Comparison of ENCODE assay signal across 24 mouse cellular contexts in the genomic region with DNA sequence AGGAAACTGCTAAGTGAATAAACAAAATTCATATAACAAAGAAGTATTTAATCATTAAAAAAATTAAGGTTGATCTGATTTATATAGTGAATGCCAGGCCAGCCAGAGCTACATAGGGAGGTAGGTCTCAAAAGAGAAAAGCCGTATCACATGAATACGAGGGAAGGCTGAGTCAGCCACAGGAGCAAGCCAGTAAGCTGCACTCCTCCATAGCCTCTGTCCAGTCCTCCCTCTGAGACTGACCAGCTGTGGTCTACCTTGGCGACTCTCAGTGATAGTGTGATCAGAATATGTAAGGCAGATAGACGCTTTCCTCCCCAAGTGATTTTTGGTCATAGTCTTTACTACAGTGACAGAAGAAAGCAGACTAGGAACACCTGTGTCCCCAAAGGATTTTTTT.
DNase-seq lines count a peak whose midpoint lies in the region; ATAC-seq and TF ChIP-seq lines count a peak whose summit lies in the region.
"Had no signal": no experiment of that assay in that cellular context is flagged by ENCODE, and none has a peak within 500 bp of the region (broad histone marks: within the 10 kb centered on the region; RNA-seq: fewer than 3 reads in every experiment).

No protein-coding gene starts in this region.

- no peak for ATAC-seq in forebrain, embryonic 11.5 days (replicated peaks; ENCODE audit: low FRiP score)
- ATAC-seq in forebrain, embryonic 12.5 days (ENCODE audit: low FRiP score), result no peak
- ATAC-seq in kidney, embryonic 15.5 days (replicated peaks; ENCODE audit: low FRiP score), result 0 out of 2 replicates have a peak, but pooled peaks have one; percentile 49
- ATAC-seq in kidney, postnatal 0 days (replicated peaks; ENCODE audit: low FRiP score, low read depth), result no peak
- ATAC-seq: activated CD4-positive, CD25-positive, alpha-beta regulatory T cell, adult 4 months; CD4-positive, CD25-positive, alpha-beta regulatory T cell, adult 4 months; forebrain, embryonic 13.5 days; forebrain, embryonic 15.5 days; forebrain, postnatal 0 days; Patski had no signal

- no peak overlapping the region for H3K4me3 ChIP-seq in forebrain, embryonic 11.5 days (ENCODE audit: low read depth, low read length)
- H3K4me3 ChIP-seq in forebrain, embryonic 12.5 days (replicated peaks), result no peak overlapping the region
- no peak overlapping the region for H3K4me3 ChIP-seq in kidney, embryonic 15.5 days (replicated peaks)
- no peak overlapping the region for H3K4me3 ChIP-seq in kidney, postnatal 0 days (replicated peaks; ENCODE audit: low read depth, low read length)
- H3K4me3 ChIP-seq in kidney, adult 2 months (ENCODE audit: insufficient read depth, low read depth, low read length), result no peak overlapping the region
- H3K4me3 ChIP-seq: embryonic facial prominence, embryonic 10.5 days; embryonic facial prominence, embryonic 12.5 days; forebrain, embryonic 13.5 days; forebrain, embryonic 15.5 days had no signal

- no peaks in the 10 kb centered on the region for H3K27me3 ChIP-seq in forebrain, embryonic 11.5 days (ENCODE audit: control insufficient read depth, insufficient read depth, low read length)
- no peaks in the 10 kb centered on the region for H3K27me3 ChIP-seq in forebrain, embryonic 12.5 days
- no peaks in the 10 kb centered on the region for H3K27me3 ChIP-seq in kidney, embryonic 15.5 days
- no peaks in the 10 kb centered on the region for H3K27me3 ChIP-seq in kidney, postnatal 0 days (ENCODE audit: insufficient read depth, low read length)
- no peaks in the 10 kb centered on the region for H3K27me3 ChIP-seq in kidney, adult 2 months (replicated peaks; ENCODE audit: control insufficient read depth, insufficient read depth, low read length)
- H3K27me3 ChIP-seq: embryonic facial prominence, embryonic 12.5 days; forebrain, embryonic 13.5 days; forebrain, embryonic 15.5 days; Patski had no signal

- no peak overlapping the region for H3K4me2 ChIP-seq in forebrain, embryonic 11.5 days (ENCODE audit: low read depth, low read length, severe bottlenecking)
- H3K4me2 ChIP-seq in forebrain, embryonic 12.5 days, result no peak overlapping the region
- H3K4me2 ChIP-seq in kidney, embryonic 15.5 days, result no peak overlapping the region
- H3K4me2 ChIP-seq in kidney, postnatal 0 days (ENCODE audit: low read length), result no peak overlapping the region
- H3K4me2 ChIP-seq: embryonic facial prominence, embryonic 12.5 days; forebrain, embryonic 13.5 days; forebrain, embryonic 15.5 days had no signal

- no peaks in the 10 kb centered on the region for H3K36me3 ChIP-seq in forebrain, embryonic 11.5 days (ENCODE audit: control insufficient read depth, insufficient read depth, low read length)
- H3K36me3 ChIP-seq in forebrain, embryonic 12.5 days (replicated peaks), result no peaks in the 10 kb centered on the region
- H3K36me3 ChIP-seq in kidney, embryonic 15.5 days, result no peaks in the 10 kb centered on the region
- H3K36me3 ChIP-seq in kidney, postnatal 0 days (ENCODE audit: insufficient read depth, low read length), result no peaks in the 10 kb centered on the region
- H3K36me3 ChIP-seq in kidney, adult 2 months (ENCODE audit: control insufficient read depth, insufficient read depth, low read length), result no peaks in the 10 kb centered on the region
- H3K36me3 ChIP-seq: embryonic facial prominence, embryonic 10.5 days; embryonic facial prominence, embryonic 12.5 days; forebrain, embryonic 15.5 days; G1E had no signal

- H3K4me1 ChIP-seq in forebrain, embryonic 11.5 days (replicated peaks; ENCODE audit: control insufficient read depth, insufficient read depth, low read length), result no peaks in the 10 kb centered on the region
- no peaks in the 10 kb centered on the region for H3K4me1 ChIP-seq in forebrain, embryonic 12.5 days
- H3K4me1 ChIP-seq in kidney, embryonic 15.5 days, result peaks cover 13% of the 10 kb centered on the region; the same call in 1 of the 2 replicates
- H3K4me1 ChIP-seq in kidney, postnatal 0 days (replicated peaks; ENCODE audit: insufficient read depth, low read length), result 0 out of 2 replicates have a peak, but pooled peaks cover 4% of the 10 kb centered on the region
- H3K4me1 ChIP-seq in kidney, adult 2 months (ENCODE audit: control insufficient read depth, insufficient read depth, low read length), result no peaks in the 10 kb centered on the region
- H3K4me1 ChIP-seq: embryonic facial prominence, embryonic 10.5 days; embryonic facial prominence, embryonic 12.5 days; forebrain, embryonic 13.5 days; forebrain, embryonic 15.5 days had no signal

- TF ChIP-seq CTCF in kidney, postnatal 0 days (IDR thresholded peaks at IDR 0.05; ENCODE audit: low read depth), result no peak
- TF ChIP-seq CTCF in kidney, adult 2 months (conservative IDR thresholded peaks at IDR 0.05; ENCODE audit: insufficient read depth, insufficient read length, low read depth, low read length), result no peak

- no peak overlapping the region for H3K27ac ChIP-seq in forebrain, embryonic 11.5 days (ENCODE audit: low read depth, low read length)
- H3K27ac ChIP-seq in forebrain, embryonic 12.5 days, result no peak overlapping the region
- 0 out of 2 replicates have a peak overlapping the region, but pooled peaks have one; percentile 45 for H3K27ac ChIP-seq in kidney, embryonic 15.5 days
- no peak overlapping the region; the same call in 1 of the 2 replicates for H3K27ac ChIP-seq in kidney, postnatal 0 days
- H3K27ac ChIP-seq in kidney, adult 2 months (ENCODE audit: insufficient read depth, low read depth, low read length), result no peak overlapping the region
- H3K27ac ChIP-seq: embryonic facial prominence, embryonic 10.5 days; embryonic facial prominence, embryonic 12.5 days; forebrain, embryonic 13.5 days; forebrain, embryonic 15.5 days had no signal

- TF ChIP-seq POLR2A in kidney, adult 2 months (IDR thresholded peaks at IDR 0.05; ENCODE audit: low read depth, low read length), result no peak

- H3K9ac ChIP-seq in forebrain, embryonic 11.5 days (ENCODE audit: low read length), result no peak overlapping the region
- no peak overlapping the region for H3K9ac ChIP-seq in forebrain, embryonic 12.5 days
- no peak overlapping the region for H3K9ac ChIP-seq in kidney, embryonic 15.5 days
- no peak overlapping the region for H3K9ac ChIP-seq in kidney, postnatal 0 days (ENCODE audit: low read depth, low read length)
- H3K9ac ChIP-seq: embryonic facial prominence, embryonic 12.5 days; forebrain, embryonic 13.5 days; forebrain, embryonic 15.5 days; forebrain, postnatal 0 days had no signal

- no peaks in the 10 kb centered on the region; the same call in 1 of the 2 replicates for H3K9me3 ChIP-seq in forebrain, embryonic 11.5 days (ENCODE audit: control insufficient read depth, low read length)
- H3K9me3 ChIP-seq in forebrain, embryonic 12.5 days, result no peaks in the 10 kb centered on the region
- H3K9me3 ChIP-seq in kidney, embryonic 15.5 days (replicated peaks), result no peaks in the 10 kb centered on the region
- H3K9me3 ChIP-seq in kidney, postnatal 0 days (replicated peaks; ENCODE audit: low read length), result no peaks in the 10 kb centered on the region
- H3K9me3 ChIP-seq: embryonic facial prominence, embryonic 12.5 days; forebrain, embryonic 13.5 days; forebrain, embryonic 15.5 days; G1E had no signal

- peak; percentile 28 for DNase-seq in forebrain, embryonic 11.5 days (ENCODE audit: low spot score)
- DNase-seq in kidney, postnatal 10 days, result no peak
- peak; percentile 25 for DNase-seq in kidney, postnatal 0 days (ENCODE audit: low spot score)
- no peak for DNase-seq in kidney, adult 2 months
- DNase-seq: adrenal gland, adult 8-10 months; adrenal gland, postnatal 14 days; adrenal gland, postnatal 36 days; B cell, adult 2 months; cerebellum, adult 11-12 months; cerebellum, adult 2 months; cerebellum, adult 9-10 months; cerebellum, postnatal 10 days; cerebellum, postnatal 25 days; forebrain, postnatal 0 days had no signal

- WGBS in forebrain, embryonic 11.5 days, result 83% methylated on average over 4 of the region's 4 CpGs
- WGBS in forebrain, embryonic 12.5 days, result 90% methylated on average over 4 of the region's 4 CpGs
- 37% methylated on average over 4 of the region's 4 CpGs for WGBS in kidney, embryonic 15.5 days
- WGBS in kidney, postnatal 0 days, result 45% methylated on average over 4 of the region's 4 CpGs
- WGBS in kidney, adult 2 months, result 85% methylated on average over 4 of the region's 4 CpGs

Comparison
In these comparisons a context has a peak if more than half of its experiments do, and no peak if none do; other contexts are left out.
1. DNase-seq: peak in forebrain, embryonic 11.5 days (single experiment) and kidney, postnatal 0 days (single experiment); none in kidney, postnatal 10 days (single experiment) and kidney, adult 2 months (single experiment).